Mouse (Mus musculus) left cerebral cortex, postnatal 14 days (tissue): Measurements from ENCODE around the gene Hba-a1. TPM values are rescaled to one million over a fixed set of nuclear protein-coding genes. Genes with fewer than 3 reads are reported as not detected.
"Not testable (repeated sequence)": the region's sequence is repeated elsewhere in the genome, so short reads cannot be mapped to it uniquely, and the experiment has no call there.

Source experiments
- DNase-seq, 2 experiments: peaks; one replicate each; pipeline ENCODE4 v3.0.0; 2021 to 2022; ENCODE audit warnings: low spot score in 2 of 2, mixed read lengths in 1 of 2
- intact Hi-C: fragments of 180-260 bp; cut with DNase I; formaldehyde crosslinking; loops from one replicate; pipeline ENCODE4 v1.15.1; 2025
- total RNA-seq, 2 experiments: library from RNA; stranded (reverse); gene quantifications; 2 replicates each; pipeline ENCODE4 v1.2.3; 2021

Gene Hba-a1
- total RNA-seq, 2 experiments from 2014 or later = 855 to 863 TPM

GRCm38 (mm10) chr11:32285887-32286286 lies 2.6 kb downstream of the Hba-a1 start:
- intact Hi-C loops = loop anchor here (10.0 kb wide), 1 partner anchor 49 kb away; no protein-coding TSS in a partner anchor
- not testable (repeated sequence) for DNase-seq

DNA sequence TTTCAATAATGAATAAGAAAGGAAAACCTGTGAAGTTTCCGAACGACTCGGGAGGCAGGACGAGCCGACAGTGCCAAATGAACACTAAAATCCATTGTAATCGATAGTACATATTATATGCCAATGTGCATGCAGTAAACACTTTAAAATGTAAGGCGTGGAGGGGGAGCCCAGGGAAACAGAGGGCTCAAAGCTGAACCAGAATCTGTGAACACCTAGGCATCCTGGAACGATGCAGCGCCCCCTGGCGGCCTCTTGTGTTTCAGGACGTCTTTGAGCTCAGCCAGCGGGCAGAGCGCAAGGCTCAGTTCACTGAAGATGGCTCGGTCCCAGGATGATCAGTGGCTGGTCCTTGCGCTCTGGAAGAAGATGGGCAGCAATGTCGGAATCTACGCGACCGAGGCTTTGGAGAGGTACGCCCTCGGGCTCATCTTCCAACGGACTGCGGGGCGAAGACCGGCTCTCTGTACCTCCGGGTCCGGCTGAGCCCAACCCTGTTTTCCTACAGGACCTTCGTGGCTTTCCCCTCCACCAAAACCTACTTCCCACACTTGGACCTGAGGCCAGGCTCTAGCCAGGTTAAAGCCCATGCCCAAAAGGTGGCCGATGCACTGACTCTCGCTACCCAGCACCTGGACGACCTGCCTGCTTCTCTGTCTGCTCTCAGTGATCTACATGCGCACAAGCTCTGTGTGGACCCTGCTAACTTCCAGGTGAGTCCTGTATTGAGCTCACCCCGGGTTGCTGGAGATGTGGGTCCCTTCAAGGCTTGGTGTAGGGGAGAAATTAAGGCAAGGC lies 3.6 kb downstream of the Hba-a1 start, which contains the start of gene Hbq1b:
TSS of gene Hbq1b (plus strand) at position 271 of the 798 bp plus-strand sequence.
- peak; percentile 87 for DNase-seq
- intact Hi-C loops = loop anchor here (10.0 kb wide), 1 partner anchor 48 kb away; no protein-coding TSS in a partner anchor

GRCm38 (mm10) chr11:32287493-32287825 lies 4.1 kb downstream of the Hba-a1 start:
- intact Hi-C loops = loop anchor here (10.0 kb wide), 1 partner anchor 47 kb away; no protein-coding TSS in a partner anchor
- DNase-seq = no peak

GRCm38 (mm10) chr11:32292819-32293218 lies 9.5 kb downstream of the Hba-a1 start:
- intact Hi-C loops, DNase-seq: not testable (repeated sequence)

DNA sequence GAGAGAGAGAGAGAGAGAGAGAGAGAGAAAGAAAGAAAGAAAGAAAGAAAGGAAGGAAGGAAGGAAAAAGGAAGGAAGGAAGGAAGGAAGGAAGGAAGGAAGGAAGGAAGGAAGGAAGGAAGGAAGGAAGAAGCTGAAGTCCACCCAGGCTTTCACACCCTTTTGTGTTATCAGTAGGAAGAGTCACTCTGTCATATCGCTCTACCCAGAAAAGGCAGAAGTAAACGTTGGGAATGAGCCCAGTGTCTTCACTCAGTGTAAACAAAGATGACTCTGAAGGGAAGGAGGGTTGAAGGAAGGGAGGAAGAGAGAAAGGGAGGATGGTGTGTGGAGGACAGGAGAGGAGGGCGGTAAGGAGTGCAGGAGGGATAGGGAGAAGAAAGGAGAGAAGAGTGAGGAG lies 10.2 kb downstream of the Hba-a1 start:
- not testable (repeated sequence) for DNase-seq

GRCm38 (mm10) chr11:32296203-32296602 lies 12.9 kb downstream of the Hba-a1 start, which contains the start of gene Hba-a2:
Gene Hba-a2 (plus strand): TSS chr11:32296489.
- intact Hi-C loops, DNase-seq: not testable (repeated sequence)

More for the DNA sequence above, 10.2 kb downstream of the Hba-a1 start:
- intact Hi-C loops = not testable (repeated sequence)

GRCm38 (mm10) chr11:32297417-32297816 lies 14.1 kb downstream of the Hba-a1 start:
- DNase-seq, intact Hi-C loops: not testable (repeated sequence)

DNA sequence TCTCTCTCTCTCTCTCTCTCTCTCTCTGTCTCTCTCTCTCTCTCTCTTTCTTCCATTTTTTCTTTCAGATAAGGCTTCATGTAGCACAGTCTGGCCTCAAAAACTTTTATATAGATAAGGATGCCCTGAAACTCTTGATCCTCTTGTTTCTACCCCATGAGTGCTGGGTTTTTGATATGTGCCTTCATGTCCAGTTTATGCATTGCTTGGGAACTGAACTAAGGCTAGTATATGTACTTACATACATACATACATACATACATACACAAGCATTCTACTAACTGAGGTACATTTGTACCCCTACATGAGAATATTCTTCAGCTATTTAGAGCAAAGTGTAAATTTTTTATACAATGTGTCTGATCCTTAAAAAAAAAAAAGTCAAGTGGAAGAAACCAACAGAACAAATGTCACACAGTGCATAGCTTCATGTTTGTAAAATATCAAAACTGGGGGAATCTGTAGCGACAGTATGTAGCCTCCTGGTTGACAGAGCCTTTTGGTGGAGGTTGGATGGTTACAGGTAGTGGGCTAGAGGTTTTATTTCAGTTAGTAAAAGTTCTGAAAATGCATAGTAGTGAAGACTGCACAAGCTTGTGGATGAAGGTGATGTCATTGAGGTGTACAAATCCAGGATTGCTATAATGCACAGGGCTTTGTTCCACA lies 14.7 kb downstream of the Hba-a1 start:
- intact Hi-C loops = no loop called here
- DNase-seq = no peak

DNA sequence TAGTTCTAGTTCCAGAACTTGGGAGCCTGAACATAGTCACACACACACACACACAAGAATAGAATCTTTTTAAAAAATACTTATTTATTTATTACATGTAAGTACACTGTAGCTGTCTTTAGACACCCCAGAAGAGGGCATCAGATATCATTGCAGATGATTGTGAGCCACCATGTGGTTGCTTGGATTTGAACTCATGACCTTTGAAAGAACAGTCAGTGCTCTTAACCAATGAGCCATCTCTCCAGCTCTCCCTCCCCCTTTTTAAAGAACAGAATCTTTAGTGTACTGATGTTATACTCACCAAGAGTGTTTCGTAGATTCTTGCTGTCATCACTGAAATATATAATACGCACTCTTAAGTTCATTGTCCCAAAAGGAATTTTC lies 15.2 kb downstream of the Hba-a1 start:
- intact Hi-C loops = no loop called here
- DNase-seq = no peak

- intact Hi-C loops = not testable (repeated sequence)
- peak; percentile 73 to 76 for DNase-seq
Observed at GRCm38 (mm10) chr11:32299865-32300264, 16.6 kb downstream of the Hba-a1 start, which contains the start of gene Hbq1a. Gene Hbq1a (plus strand): TSS chr11:32300069.

GRCm38 (mm10) chr11:32300279-32301267 lies 17.3 kb downstream of the Hba-a1 start:
- intact Hi-C loops = no loop called here

DNA sequence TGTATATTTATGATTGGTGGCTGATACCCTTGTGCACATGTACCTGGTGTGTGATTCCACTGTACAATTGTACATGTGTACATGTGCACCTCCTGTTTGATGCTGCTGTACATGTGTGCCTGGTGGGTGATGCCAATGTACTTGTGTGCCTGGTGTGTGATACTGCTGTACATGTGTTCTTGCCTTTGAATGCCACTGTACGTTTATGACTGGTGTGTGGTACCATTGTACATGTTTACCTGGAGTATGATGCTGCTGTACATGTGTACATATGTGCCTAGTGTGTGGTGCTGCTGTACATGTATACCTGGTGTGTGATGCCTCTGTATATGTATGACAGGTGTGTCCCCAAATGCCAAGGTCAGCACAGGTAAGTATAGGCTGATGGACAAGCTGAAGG lies 18.2 kb downstream of the Hba-a1 start:
- DNase-seq = no peak
- intact Hi-C loops = no loop called here

More at GRCm38 (mm10) chr11:32300279-32301267, 17.3 kb downstream of the Hba-a1 start:
- no peak for DNase-seq

- intact Hi-C loops = no loop called here
- DNase-seq = peak; percentile 56 to 63
Observed at GRCm38 (mm10) chr11:32302824-32303419, 19.6 kb downstream of the Hba-a1 start.

DNA sequence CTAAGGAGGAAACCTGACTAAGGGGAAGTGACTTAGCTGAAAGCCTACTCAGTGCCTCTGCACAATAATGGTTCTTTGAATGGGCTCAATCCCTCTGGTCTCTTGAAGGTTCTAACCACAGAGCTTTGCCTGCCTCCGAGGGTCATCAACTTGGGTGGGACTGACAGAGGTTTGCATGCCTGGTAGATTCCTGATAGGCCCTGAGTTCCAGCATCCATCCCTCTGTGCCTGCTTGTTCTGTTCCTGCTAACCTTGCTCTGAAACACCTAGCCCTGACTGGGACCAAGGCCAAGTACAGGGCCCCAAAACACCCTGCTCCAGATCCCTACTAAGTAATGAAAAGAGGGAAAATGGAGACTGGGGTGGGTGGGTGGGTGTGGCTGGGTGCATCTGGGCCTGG lies 20.1 kb downstream of the Hba-a1 start:
- no peak for DNase-seq
- intact Hi-C loops = no loop called here

- intact Hi-C loops = no loop called here
Observed at GRCm38 (mm10) chr11:32307006-32307405, 23.7 kb downstream of the Hba-a1 start.

GRCm38 (mm10) chr11:32309446-32309845 lies 26.1 kb downstream of the Hba-a1 start:
- no peak for DNase-seq
- intact Hi-C loops = no loop called here

More at GRCm38 (mm10) chr11:32307006-32307405, 23.7 kb downstream of the Hba-a1 start:
- DNase-seq = no peak

DNA sequence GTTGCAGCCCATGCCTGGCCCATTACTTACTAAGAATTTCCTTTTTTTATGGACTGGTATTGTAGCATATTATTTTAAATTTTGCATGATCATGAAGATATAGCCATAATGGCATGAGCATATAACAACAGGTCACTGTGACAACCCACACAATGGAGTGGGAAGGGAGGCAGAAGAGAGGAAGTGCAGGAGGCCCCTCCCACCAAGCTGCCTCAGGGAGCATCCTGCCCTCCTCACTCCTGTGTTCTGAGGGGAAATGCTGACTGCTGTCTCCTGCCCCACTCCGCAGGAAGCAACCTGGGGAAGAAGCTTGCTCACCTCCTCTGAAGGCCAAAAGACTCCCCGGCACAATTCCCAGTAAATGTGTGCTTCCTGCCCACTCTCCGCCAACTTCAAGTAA lies 26.6 kb downstream of the Hba-a1 start:
- intact Hi-C loops = no loop called here

DNA sequence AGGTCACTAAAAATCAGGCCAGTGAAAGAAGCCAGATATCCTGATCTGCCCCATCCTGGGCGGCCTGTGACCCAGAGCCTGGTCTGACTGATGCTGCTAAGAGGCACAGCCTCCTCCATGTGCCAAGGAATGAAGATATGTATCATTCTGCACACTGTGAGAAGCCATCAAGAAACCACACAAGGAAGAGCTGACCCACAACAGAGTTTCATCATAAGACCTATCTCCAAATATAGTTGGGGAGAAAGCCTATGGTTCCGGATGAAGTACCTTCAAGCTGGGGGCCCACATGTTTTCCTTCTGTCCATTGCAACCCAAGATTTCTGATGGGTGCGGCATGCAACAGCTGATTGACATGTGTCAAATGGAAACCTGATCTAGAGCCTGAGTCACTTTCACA lies 32.7 kb downstream of the Hba-a1 start:
- no peak for DNase-seq
- intact Hi-C loops = no loop called here

More for the DNA sequence above, 26.6 kb downstream of the Hba-a1 start:
- no peak for DNase-seq
